Mouse (Mus musculus) cerebellum, adult 2 months (tissue): ENCODE measurements around the gene Pdlim5. TPM values are rescaled to one million over a fixed set of nuclear protein-coding genes. Genes with fewer than 3 reads are reported as not detected.

Experiments used
- DNase-seq, 2 experiments: peaks; one replicate each; pipeline ENCODE4 v3.0.0; 2021
- H3K27ac ChIP-seq: fragments of 200-500 bp; 2 replicates; pipeline ENCODE4 v1.5.1; 2012; ENCODE audit warnings: low read length, control low read depth, inconsistent platforms; ENCODE audit not compliant: insufficient read depth
- H3K27me3 ChIP-seq: fragments of 200-500 bp; 2 replicates; pipeline ENCODE4 v1.6.1; 2012; ENCODE audit warnings: inconsistent platforms, mild to moderate bottlenecking, low read length, moderate library complexity; ENCODE audit not compliant: control insufficient read depth, insufficient read depth
- H3K4me1 ChIP-seq: fragments of 200-500 bp; 2 replicates; pipeline ENCODE4 v1.6.1; 2011; ENCODE audit warnings: low read length; ENCODE audit not compliant: control insufficient read depth, insufficient read depth
- H3K4me3 ChIP-seq: fragments of 200-500 bp; replicated peaks from 2 replicates; pipeline ENCODE3; 2011; ENCODE audit warnings: mild to moderate bottlenecking, low read depth, low read length, control low read depth; ENCODE audit not compliant: insufficient read depth
- CTCF ChIP-seq: fragments of 200-500 bp; IDR thresholded peaks from 2 replicates; pipeline ENCODE4 v1.5.1; 2011; ENCODE audit warnings: low read depth, mild to moderate bottlenecking, control low read depth, low read length, moderate library complexity, borderline replicate concordance; ENCODE audit not compliant: insufficient read depth
- POLR2A ChIP-seq: fragments of 200-500 bp; IDR thresholded peaks from 2 replicates; pipeline ENCODE4 v1.6.1; 2011; ENCODE audit warnings: low read length, control low read depth, borderline replicate concordance; ENCODE audit not compliant: insufficient read depth
- WGBS: fragments of 180-500 bp; shearing (Covaris S2); methylation state at CpG from one replicate; pipeline ENCODE4 v1.1.7; 2018; 5-methylcytosine and 5-hydroxymethylcytosine counted together
- polyA plus RNA-seq: library from polyadenylated mRNA; depleted of rRNA; stranded (reverse); fragments of >200 nt; gene quantifications from 2 replicates; pipeline ENCODE4 v1.2.3, GENCODE M21; 2012

Gene Pdlim5
- polyA plus RNA-seq, 1 experiment = 15.7 TPM

DNA sequence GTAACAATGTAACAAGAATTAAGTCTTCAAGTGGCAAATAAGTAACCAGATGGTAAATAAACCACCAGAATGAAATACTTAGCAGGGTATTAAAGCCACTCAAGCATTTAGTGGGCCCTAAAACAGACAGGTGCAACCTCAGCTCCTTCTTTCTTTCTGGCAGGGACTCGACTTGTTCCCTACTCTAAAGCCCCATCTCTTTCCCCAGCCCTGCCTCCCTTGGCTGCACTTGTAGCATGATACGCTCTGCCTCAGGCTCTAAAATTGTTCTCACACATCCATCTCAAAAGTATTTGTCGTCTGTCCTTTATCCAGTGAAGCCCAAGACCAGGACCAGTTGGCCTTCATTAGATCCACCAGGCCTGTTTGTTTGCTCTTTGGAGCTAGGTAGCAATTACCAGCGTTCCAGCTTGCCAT is 28.0 kb upstream of the Pdlim5 start:
- Histone ChIP-seq H3K4me3 (no peak overlapping the region), H3K4me1 (no peaks in the 10 kb centered on the region), H3K27me3 (no peaks in the 10 kb centered on the region), H3K27ac (no peak overlapping the region)
- TF ChIP-seq CTCF (no peak), POLR2A (no peak)
- no peak for DNase-seq
- WGBS = 86% methylated on average over 4 of the region's 4 CpGs

DNA sequence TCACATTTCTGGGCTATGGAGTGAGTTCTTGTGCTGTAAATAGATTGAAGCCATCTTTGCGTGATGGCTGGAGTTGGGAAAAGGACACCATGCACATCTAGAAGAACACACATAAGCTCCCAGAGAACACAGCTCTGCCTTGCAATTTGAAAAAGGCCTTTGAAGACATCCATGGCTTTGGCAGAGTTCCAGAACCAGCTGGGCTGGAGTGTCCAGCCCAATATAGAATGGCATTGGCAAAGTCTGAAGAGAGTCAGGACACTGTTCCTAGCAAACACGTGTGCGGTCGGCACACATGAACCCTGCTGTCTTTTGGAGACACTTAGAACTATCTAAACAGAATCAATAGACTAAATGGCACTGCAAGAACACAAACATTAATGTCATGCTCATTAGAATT is 26.7 kb upstream of the Pdlim5 start:
- DNase-seq = peak in 1 of 2 experiments; percentile 11
- Histone ChIP-seq H3K4me3 (no peak overlapping the region), H3K27me3 (no peaks in the 10 kb centered on the region), H3K27ac (no peak overlapping the region), H3K4me1 (no peaks in the 10 kb centered on the region)
- 40% methylated on average over 4 of the region's 4 CpGs for whole genome bisulfite sequencing
- TF ChIP-seq CTCF (no peak), POLR2A (no peak)

DNA sequence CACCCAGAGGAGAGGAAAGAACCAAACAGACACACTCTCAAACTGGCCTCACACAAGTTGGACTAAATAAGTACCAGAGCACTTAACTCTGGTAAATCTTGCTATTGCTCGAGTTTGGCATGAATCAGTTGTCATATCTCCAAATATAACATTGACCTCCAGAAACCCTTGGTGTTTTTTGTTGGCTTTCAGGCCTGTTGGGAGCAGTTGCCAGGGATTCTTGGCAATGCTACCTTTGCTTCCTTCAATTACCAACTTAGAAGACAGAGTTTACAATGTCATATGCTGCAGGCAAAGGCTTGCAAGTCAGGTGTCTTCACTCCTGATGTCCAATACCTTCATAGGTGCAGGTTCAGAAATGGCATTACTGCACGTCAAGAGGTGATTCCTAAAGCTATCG is 26.0 kb upstream of the Pdlim5 start:
- H3K27me3 ChIP-seq = no peaks in the 10 kb centered on the region
- H3K27ac ChIP-seq = no peak overlapping the region
- no peak for DNase-seq
- WGBS = 61% methylated on average over 3 of the region's 3 CpGs
- H3K4me1 ChIP-seq = no peaks in the 10 kb centered on the region
- TF ChIP-seq POLR2A (no peak), CTCF (no peak)
- H3K4me3 ChIP-seq = no peak overlapping the region

DNA sequence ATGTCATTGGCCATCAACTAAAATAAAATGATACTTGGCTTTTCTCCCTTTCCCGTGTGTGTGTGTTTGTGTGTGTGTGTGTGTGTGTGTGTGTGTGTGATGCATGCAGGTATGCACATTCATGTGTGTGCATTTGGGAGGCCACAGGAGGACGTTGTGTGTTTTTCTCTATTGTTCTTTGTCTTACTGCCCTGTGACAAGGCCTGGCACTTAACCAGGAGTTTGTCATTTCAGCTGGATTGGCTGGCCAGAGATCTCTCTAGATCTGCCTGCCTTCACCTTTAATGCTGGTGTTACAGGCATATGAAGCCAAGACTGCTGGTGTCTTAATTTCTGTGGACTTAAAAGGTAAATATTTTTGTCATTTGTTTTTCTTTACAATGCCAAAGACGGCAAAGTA is 22.5 kb upstream of the Pdlim5 start:
- Histone ChIP-seq H3K27ac (no peak overlapping the region), H3K4me3 (no peak overlapping the region), H3K4me1 (no peaks in the 10 kb centered on the region), H3K27me3 (no peaks in the 10 kb centered on the region)
- WGBS = 46% methylated on average over 3 of the region's 3 CpGs
- TF ChIP-seq CTCF (no peak), POLR2A (no peak)
- DNase-seq = no peak

DNA sequence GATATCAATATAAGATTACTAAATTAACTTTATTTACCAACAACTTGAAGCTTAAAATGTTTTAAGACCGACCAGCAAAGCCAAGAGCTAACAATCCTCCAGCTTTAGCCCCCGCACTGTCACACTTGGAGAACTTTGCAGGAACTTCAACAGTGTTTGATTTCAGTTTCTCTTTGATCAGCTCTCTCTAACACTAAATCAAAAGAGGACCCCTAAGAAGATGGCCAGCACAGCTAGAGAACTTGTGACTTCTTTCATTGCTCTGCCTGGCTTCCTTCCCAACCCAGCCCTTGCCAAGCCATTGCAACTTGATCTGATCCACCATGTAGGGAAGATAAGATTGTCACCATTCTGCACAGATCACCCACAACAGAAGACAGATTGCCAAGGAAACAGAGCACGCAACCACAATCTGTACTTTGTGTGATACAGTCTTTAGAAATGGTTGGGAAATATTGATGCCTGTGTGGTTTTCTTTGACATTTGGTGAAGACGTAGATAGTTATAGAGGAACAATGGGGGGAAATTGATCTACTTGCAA is 17.9 kb upstream of the Pdlim5 start:
- 74% methylated on average over 4 of the region's 4 CpGs for WGBS
- no peak for DNase-seq

DNA sequence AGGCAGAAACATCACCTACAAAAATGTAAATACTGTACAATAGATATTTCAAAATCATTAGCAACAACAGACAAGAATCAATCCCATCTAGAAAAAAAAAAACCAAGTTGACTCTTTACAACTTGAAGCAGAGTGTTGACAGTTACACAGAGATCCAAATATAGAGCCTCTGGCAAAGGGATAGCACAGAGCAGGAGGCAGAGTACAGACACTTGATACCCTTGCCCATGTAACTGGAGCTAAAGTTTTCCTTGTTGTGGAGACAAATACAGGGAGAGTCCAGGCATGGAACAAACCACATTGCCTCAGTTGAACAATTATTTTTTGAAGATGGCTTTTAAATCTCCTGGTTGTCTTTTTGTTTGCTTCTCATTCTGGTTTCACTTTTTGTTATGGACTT is 15.4 kb upstream of the Pdlim5 start:
- Histone ChIP-seq H3K4me3 (no peak overlapping the region), H3K27me3 (no peaks in the 10 kb centered on the region), H3K27ac (no peak overlapping the region), H3K4me1 (no peaks in the 10 kb centered on the region)
- TF ChIP-seq CTCF = no peak
- no peak for DNase-seq

More for the DNA sequence above, 17.9 kb upstream of the Pdlim5 start:
- no peak overlapping the region for H3K27ac ChIP-seq
- no peaks in the 10 kb centered on the region for H3K27me3 ChIP-seq
- H3K4me1 ChIP-seq = no peaks in the 10 kb centered on the region
- H3K4me3 ChIP-seq = no peak overlapping the region
- no peak for TF ChIP-seq POLR2A
- TF ChIP-seq CTCF = no peak

GRCm38 (mm10) chr3:142394796-142395508 is 544 bp downstream of the Pdlim5 start:
- TF ChIP-seq CTCF (no peak), POLR2A (no peak)
- Histone ChIP-seq H3K27ac (no peak overlapping the region), H3K27me3 (no peaks in the 10 kb centered on the region), H3K4me3 (peak overlapping the region; percentile 46), H3K4me1 (no peaks in the 10 kb centered on the region)
- peak; percentile 7 to 20 for DNase-seq
- WGBS = 2% methylated on average over 64 of the region's 64 CpGs

DNA sequence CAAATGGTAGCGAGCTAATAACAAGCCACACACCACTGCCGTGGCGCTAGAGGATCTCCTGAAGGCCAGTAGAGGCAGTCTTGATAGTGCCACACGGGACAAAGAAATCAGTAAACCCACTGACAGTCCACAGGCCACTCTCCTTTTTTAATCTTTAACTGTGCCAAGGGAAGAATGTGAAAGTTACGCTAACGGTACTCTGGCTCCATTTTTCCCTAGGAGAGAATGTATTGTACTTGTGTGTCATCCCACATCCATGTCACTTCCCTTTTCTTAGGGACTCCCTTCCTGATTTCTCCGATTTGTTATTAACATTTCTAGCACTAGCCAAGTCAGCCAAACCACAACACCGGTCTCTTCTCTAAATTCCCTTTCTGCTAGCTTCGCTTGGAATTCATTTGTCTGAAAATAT is 1.5 kb downstream of the Pdlim5 start:
- DNase-seq = no peak
- H3K27ac ChIP-seq = no peak overlapping the region
- no peak overlapping the region for H3K4me3 ChIP-seq
- H3K4me1 ChIP-seq = no peaks in the 10 kb centered on the region
- TF ChIP-seq POLR2A = no peak
- TF ChIP-seq CTCF = no peak
- no peaks in the 10 kb centered on the region for H3K27me3 ChIP-seq
- WGBS = 53% methylated on average over 9 of the region's 9 CpGs
